ENCODE assay signal across 23 mouse cellular contexts in genomic region chrX:155201799-155202198, GRCm38 (mm10).
"Had no signal": no experiment of that assay in that cellular context is flagged by ENCODE, and none has a peak within 500 bp of the region (broad histone marks: within the 10 kb centered on the region; RNA-seq: fewer than 3 reads in every experiment).

No protein-coding gene starts in this region.

- DNase-seq: gastrocnemius, postnatal 14 days; heart, adult 18-20 months; heart, postnatal 10 days; heart, postnatal 4 days; kidney, adult 18-20 months; kidney, adult 9 months; kidney, postnatal 10 days; kidney, postnatal 25 days; kidney, postnatal 4 days; layer of hippocampus, adult 9-11 months; layer of hippocampus, postnatal 36 days; left cerebral cortex, postnatal 4 days had no signal

- H3K9ac ChIP-seq: heart, embryonic 12.5 days; hindbrain, embryonic 12.5 days; hindbrain, embryonic 14.5 days; intestine, embryonic 15.5 days; kidney, embryonic 15.5 days; limb, embryonic 13.5 days; limb, embryonic 15.5 days; liver, embryonic 12.5 days; liver, embryonic 14.5 days had no signal

- H3K27me3 ChIP-seq: heart, embryonic 12.5 days; hindbrain, embryonic 12.5 days; intestine, embryonic 15.5 days; kidney, embryonic 15.5 days; limb, embryonic 13.5 days; limb, embryonic 15.5 days; liver, embryonic 12.5 days had no signal

- H3K4me1 ChIP-seq: heart, embryonic 10.5 days; heart, embryonic 12.5 days; hindbrain, embryonic 10.5 days; hindbrain, embryonic 12.5 days; intestine, embryonic 15.5 days; kidney, embryonic 15.5 days; limb, embryonic 13.5 days; limb, embryonic 15.5 days; liver, embryonic 12.5 days had no signal

- H3K4me3 ChIP-seq: heart, embryonic 10.5 days; heart, embryonic 12.5 days; hindbrain, embryonic 10.5 days; hindbrain, embryonic 12.5 days; intestine, embryonic 15.5 days; kidney, embryonic 15.5 days; limb, embryonic 13.5 days; limb, embryonic 15.5 days; liver, embryonic 12.5 days had no signal

- H3K36me3 ChIP-seq: heart, embryonic 10.5 days; heart, embryonic 12.5 days; hindbrain, embryonic 10.5 days; hindbrain, embryonic 12.5 days; intestine, embryonic 15.5 days; kidney, embryonic 15.5 days; limb, embryonic 13.5 days; limb, embryonic 15.5 days; liver, embryonic 12.5 days had no signal

- H3K9me3 ChIP-seq: heart, embryonic 10.5 days; heart, embryonic 12.5 days; hindbrain, embryonic 10.5 days; hindbrain, embryonic 12.5 days; intestine, embryonic 15.5 days; kidney, embryonic 15.5 days; limb, embryonic 13.5 days; limb, embryonic 15.5 days; liver, embryonic 12.5 days had no signal

- H3K27ac ChIP-seq: heart, embryonic 10.5 days; hindbrain, embryonic 10.5 days; hindbrain, embryonic 12.5 days; hindbrain, embryonic 14.5 days; intestine, embryonic 15.5 days; kidney, embryonic 15.5 days; limb, embryonic 13.5 days; limb, embryonic 15.5 days; liver, embryonic 12.5 days; liver, embryonic 14.5 days had no signal
